Mouse (Mus musculus): Measurements from ENCODE around the gene Cand1. TPM values are rescaled to one million over a fixed set of nuclear protein-coding genes. Genes with fewer than 3 reads are reported as not detected.

The Cand1 gene
- polyA plus RNA-seq (2021): 82.8 TPM

DNA sequence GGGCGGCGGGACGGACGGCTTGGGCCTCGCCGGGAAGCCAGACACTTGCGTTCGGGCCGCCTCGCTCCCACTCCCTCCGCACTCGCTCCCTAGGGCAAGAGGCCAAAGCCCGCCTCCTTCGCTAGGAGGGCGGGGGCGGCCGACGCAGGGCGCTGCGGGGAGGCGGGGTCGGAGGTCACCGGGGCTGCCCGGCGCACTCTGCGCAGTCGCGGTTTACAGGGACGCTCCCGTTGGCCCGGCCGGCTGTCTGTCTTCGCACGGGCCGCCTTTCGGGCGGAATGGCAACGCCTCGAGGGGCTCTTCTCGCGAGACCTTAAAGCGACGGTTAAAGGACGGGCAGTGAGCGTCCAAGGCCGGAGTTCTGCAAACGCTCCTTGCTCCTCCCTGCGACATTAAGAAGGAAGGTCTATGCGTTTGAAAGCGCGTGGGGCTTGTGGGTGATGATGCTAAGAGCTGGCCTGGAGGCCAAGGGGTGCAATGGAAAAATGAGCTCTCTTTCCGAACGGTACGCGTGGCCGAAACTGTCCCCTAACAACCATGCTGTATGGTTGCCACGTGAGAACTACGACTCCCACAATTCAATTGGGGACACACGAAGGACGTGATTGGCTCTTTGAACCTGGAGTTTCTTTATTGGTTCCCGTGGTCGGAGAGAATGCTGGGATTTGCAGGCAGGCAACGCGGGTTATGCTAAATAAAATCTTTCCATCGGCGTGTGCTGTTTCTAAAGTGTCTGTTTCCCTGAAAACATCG lies at the start of gene Cand1:
Cand1 (minus strand) TSS at position 87 of the 753 bp plus-strand sequence.
- ATAC-seq (peak; percentile 97), DNase-seq (ENCODE audit: low read depth, low spot score) (peak; percentile 97)
- in situ Hi-C loops (cut with MboI; ENCODE audit: low pct_unique_long_range_greater_than_20kb): loop anchor here (25.0 kb wide), 1 partner anchor 378 kb away; the partner anchor contains the start of gene Dyrk2
- POLR2A ChIA-PET: interaction anchor here (0.6 kb wide), 1 partner anchor 42 kb away, joined by 3 read pairs; no protein-coding TSS in a partner anchor
- H3K27me3 ChIP-seq: no peaks in the 10 kb centered on the region
- CTCF ChIA-PET: no interaction called here
- no peak for TF ChIP-seq CTCF (IDR thresholded peaks at IDR 0.05)

GRCm38 (mm10) chr10:119278871-119279270 lies 39.0 kb upstream of the Cand1 start:
- DNase-seq (ENCODE audit: low read depth, low spot score) (no peak), ATAC-seq (no peak)
- no peak for TF ChIP-seq CTCF (IDR thresholded peaks at IDR 0.05)
- peaks cover 17% of the 10 kb centered on the region for H3K27me3 ChIP-seq
- in situ Hi-C loops (cut with MboI; ENCODE audit: low pct_unique_long_range_greater_than_20kb): no loop called here
- POLR2A ChIA-PET: no interaction called here
- CTCF ChIA-PET: no interaction called here

- DNase-seq (ENCODE audit: low read depth, low spot score): no peak
- in situ Hi-C loops (cut with MboI; ENCODE audit: low pct_unique_long_range_greater_than_20kb): no loop called here
- POLR2A ChIA-PET: no interaction called here
Observed at GRCm38 (mm10) chr10:119274333-119274732, 34.5 kb upstream of the Cand1 start.

DNA sequence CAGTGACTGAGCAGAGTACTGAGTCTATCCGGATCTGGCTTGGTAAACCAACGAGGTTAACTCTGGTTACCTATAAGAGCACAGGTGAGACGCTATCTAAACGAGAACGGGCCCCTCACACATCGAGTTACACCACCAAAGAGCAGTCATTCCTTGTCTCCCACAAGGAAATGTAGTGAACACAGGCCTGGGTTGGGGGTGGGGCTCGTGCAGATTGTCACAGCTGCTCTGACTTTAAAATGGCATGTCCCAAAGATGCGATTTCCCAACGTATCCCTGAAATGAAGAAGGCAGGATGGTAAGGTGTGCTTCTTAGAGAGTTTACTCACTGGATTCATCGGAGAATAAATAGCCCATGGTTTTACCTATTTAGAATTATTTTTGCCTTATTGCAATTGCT lies 32.7 kb upstream of the Cand1 start:
- ATAC-seq: no peak

More at GRCm38 (mm10) chr10:119274333-119274732, 34.5 kb upstream of the Cand1 start:
- ATAC-seq: no peak
- peaks cover 11% of the 10 kb centered on the region for H3K27me3 ChIP-seq
- CTCF ChIA-PET: no interaction called here
- TF ChIP-seq CTCF (IDR thresholded peaks at IDR 0.05): no peak

DNA sequence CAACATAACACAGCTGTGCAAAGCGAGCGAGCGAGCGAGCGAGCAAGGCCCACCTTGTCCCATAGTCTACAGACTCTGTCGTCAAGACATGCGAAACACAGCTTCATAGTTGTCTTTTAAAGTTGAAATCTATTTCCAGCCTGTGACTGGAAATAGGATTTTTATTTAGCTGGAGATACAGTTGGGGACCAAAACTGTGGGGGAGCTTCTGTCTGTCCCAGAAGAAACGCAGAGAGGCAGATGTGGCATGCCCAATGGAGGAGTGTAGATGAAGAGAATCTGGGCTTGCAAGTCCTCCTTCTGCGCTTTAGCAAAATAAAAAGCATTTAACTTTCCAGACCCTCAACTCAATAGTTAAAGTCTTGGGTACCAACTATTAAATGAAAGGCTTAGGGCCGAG lies 32.1 kb upstream of the Cand1 start:
- POLR2A ChIA-PET: no interaction called here
- TF ChIP-seq CTCF (IDR thresholded peaks at IDR 0.05): no peak
- ATAC-seq (no peak), DNase-seq (ENCODE audit: low read depth, low spot score) (no peak)
- CTCF ChIA-PET: no interaction called here
- peaks cover 11% of the 10 kb centered on the region for H3K27me3 ChIP-seq
- in situ Hi-C loops (cut with MboI; ENCODE audit: low pct_unique_long_range_greater_than_20kb): no loop called here

More for the DNA sequence above, 32.7 kb upstream of the Cand1 start:
- in situ Hi-C loops (cut with MboI; ENCODE audit: low pct_unique_long_range_greater_than_20kb): no loop called here
- CTCF ChIA-PET: no interaction called here
- no peak for DNase-seq (ENCODE audit: low read depth, low spot score)
- peaks cover 11% of the 10 kb centered on the region for H3K27me3 ChIP-seq
- POLR2A ChIA-PET: interaction anchor here (0.6 kb wide), 1 partner anchor 39 kb away, joined by 3 read pairs; no protein-coding TSS in a partner anchor
- no peak for TF ChIP-seq CTCF (IDR thresholded peaks at IDR 0.05)

DNA sequence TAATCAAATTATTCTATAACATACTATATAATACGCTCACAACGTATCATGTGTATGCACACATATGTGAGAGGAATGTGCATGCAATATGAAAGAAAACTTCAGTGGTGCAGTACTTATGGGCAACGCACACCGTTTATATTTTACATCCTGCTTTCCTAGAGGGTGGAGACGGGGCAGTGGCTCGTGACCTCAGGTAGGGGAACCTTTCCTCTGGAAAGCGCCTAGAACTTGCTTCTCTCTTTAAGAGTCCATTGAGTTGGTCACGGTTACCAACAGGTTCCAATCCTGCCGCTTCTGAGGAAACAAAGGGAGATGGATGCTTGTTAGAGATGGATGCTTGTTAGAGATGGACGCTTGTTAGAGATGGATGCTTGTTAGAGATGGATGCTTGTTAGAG lies 31.2 kb upstream of the Cand1 start:
- H3K27me3 ChIP-seq: peaks cover 11% of the 10 kb centered on the region
- TF ChIP-seq CTCF (IDR thresholded peaks at IDR 0.05): no peak
- no peak for ATAC-seq
- CTCF ChIA-PET: interaction anchor here (0.5 kb wide), 1 partner anchor 8 kb away, joined by 3 read pairs; no protein-coding TSS in a partner anchor
- in situ Hi-C loops (cut with MboI; ENCODE audit: low pct_unique_long_range_greater_than_20kb): no loop called here
- DNase-seq (ENCODE audit: low read depth, low spot score): no peak
- POLR2A ChIA-PET: no interaction called here

DNA sequence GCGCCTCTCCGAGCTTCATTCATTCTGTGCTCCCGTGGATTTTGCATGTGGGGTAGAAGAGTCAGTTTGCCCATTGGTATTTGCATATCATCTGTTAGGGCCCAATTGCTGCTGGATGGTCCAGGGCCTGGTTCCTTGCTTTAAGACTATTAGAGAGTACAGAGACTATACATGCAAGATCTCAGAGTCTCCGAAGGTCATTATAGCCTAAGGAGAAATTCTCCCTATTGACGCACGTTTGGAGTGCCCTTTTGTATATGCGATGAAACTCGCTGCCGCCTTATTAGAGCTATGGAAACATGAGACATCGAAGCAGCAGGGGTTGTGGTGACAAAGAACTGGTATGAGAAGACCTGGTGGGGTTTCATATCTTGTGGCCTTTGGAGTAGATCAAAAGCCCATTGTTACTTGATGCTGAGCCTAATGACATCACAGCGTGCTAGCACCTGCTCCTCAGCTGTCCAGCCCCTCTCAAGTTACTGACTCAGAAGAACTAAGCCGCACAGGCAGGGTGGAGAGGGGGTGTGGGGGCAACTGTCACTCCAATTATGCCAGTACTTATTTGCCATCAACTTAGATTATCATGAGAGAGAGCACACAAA lies 30.6 kb upstream of the Cand1 start:
- H3K27me3 ChIP-seq: peaks cover 11% of the 10 kb centered on the region
- TF ChIP-seq CTCF (IDR thresholded peaks at IDR 0.05): no peak
- ChIA-PET POLR2A (no interaction called here), CTCF (no interaction called here)
- no peak for DNase-seq (ENCODE audit: low read depth, low spot score)
- in situ Hi-C loops (cut with MboI; ENCODE audit: low pct_unique_long_range_greater_than_20kb): no loop called here
- no peak for ATAC-seq

GRCm38 (mm10) chr10:119264761-119265160 lies 24.9 kb upstream of the Cand1 start:
- ChIA-PET POLR2A (no interaction called here), CTCF (no interaction called here)
- DNase-seq (ENCODE audit: low read depth, low spot score) (no peak), ATAC-seq (no peak)
- peaks cover 3% of the 10 kb centered on the region for H3K27me3 ChIP-seq
- in situ Hi-C loops (cut with MboI; ENCODE audit: low pct_unique_long_range_greater_than_20kb): no loop called here
- no peak for TF ChIP-seq CTCF (IDR thresholded peaks at IDR 0.05)

DNA sequence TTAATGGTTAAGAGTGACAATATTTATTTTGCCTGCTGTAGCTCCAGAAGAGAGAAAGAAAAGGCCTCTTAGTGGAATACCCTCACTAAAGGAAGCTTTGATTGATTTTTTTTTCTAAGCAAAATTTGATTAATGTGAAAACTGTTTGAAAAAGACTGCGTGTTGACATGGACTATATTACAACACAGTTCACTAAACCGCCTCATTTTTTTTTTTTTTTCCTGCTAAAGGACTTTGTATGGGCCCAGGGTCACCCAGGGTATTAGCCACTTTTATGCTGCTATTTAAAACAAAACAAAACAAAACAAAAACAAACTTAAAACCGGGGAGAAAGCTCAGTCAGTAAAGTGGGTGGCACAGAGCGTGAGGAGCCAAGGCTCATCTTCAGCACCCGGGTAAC lies 23.0 kb upstream of the Cand1 start:
- ChIA-PET POLR2A (no interaction called here), CTCF (interaction anchor here (0.7 kb wide), 1 partner anchor 9 kb away, joined by 3 read pairs; no protein-coding TSS in a partner anchor)
- in situ Hi-C loops (cut with MboI; ENCODE audit: low pct_unique_long_range_greater_than_20kb): no loop called here
- no peak for TF ChIP-seq CTCF (IDR thresholded peaks at IDR 0.05)
- ATAC-seq (no peak), DNase-seq (ENCODE audit: low read depth, low spot score) (no peak)
- peaks cover 6% of the 10 kb centered on the region for H3K27me3 ChIP-seq

GRCm38 (mm10) chr10:119257876-119258275 lies 18.0 kb upstream of the Cand1 start:
- no peak for TF ChIP-seq CTCF (IDR thresholded peaks at IDR 0.05)
- DNase-seq (ENCODE audit: low read depth, low spot score) (no peak), ATAC-seq (no peak)
- ChIA-PET CTCF (no interaction called here), POLR2A (no interaction called here)
- H3K27me3 ChIP-seq: peaks cover 8% of the 10 kb centered on the region
- in situ Hi-C loops (cut with MboI; ENCODE audit: low pct_unique_long_range_greater_than_20kb): no loop called here

DNA sequence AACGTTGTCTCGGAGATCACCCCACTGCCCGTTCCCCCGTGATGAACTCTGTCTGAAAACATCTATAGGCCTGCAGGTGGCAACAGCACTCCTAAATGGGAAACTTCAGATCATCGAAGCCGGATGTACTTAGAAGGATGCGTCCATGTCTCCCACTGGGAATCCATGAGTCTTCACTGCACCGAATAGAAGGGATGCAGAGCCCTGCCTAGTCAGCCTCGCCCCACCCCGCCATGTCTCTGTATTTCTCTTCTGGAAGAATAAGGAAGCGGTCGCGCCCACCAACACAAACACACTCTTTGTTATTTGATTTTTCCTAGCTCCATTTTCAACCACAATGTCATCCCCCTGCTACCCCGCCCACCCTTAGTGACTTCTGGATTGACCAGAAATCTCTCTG lies 4.3 kb upstream of the Cand1 start:
- CTCF ChIA-PET: no interaction called here
- ATAC-seq: no peak

More for the DNA sequence above, 4.3 kb upstream of the Cand1 start:
- POLR2A ChIA-PET: no interaction called here
- H3K27me3 ChIP-seq: peaks cover 7% of the 10 kb centered on the region
- no peak for TF ChIP-seq CTCF (IDR thresholded peaks at IDR 0.05)
- DNase-seq (ENCODE audit: low read depth, low spot score): no peak
- in situ Hi-C loops (cut with MboI; ENCODE audit: low pct_unique_long_range_greater_than_20kb): loop anchor here (25.0 kb wide), 1 partner anchor 382 kb away; the partner anchor contains the start of gene Dyrk2

Measured in Patski (cell line).